In the genomic region with DNA sequence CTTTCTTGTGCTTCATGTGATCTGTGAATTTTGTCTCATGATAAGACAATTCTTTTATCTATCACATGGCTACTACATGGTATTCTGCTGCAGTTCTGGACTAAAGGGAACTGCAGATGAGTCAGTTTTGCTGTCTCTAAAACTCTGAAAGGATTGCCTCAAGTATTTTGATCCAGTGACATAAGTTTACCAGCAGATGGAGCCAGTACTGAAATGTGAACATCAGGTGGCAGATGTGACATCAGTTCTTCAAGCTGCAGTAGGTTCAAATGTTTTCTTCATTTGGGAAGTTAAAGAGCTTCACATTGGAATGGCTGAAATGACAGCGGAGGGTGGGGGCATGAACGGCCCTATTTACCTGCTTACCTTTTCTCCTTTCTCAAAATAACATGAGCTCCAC, we compare ENCODE assay signal across 9 mouse cellular contexts.
DNase-seq lines count a peak whose midpoint lies in the region; ATAC-seq and TF ChIP-seq lines count a peak whose summit lies in the region.
"Had no signal": no experiment of that assay in that cellular context is flagged by ENCODE, and none has a peak within 500 bp of the region (broad histone marks: within the 10 kb centered on the region; RNA-seq: fewer than 3 reads in every experiment).

No protein-coding gene starts in this region.

- 74% methylated on average over 2 of the region's 2 CpGs for WGBS in forebrain, embryonic 14.5 days
- WGBS in forebrain, embryonic 11.5 days, result 66% methylated on average over 2 of the region's 2 CpGs
- WGBS in lung, adult 2 months, result 79% methylated on average over 2 of the region's 2 CpGs
- WGBS in forebrain, embryonic 16.5 days, result 72% methylated on average over 2 of the region's 2 CpGs

- no peak overlapping the region for H3K27ac ChIP-seq in forebrain, embryonic 14.5 days (ENCODE audit: low read depth, low read length)
- H3K27ac ChIP-seq in forebrain, embryonic 11.5 days (ENCODE audit: low read depth, low read length), result no peak overlapping the region
- no peak overlapping the region for H3K27ac ChIP-seq in forebrain, embryonic 16.5 days (ENCODE audit: low read length)
- H3K27ac ChIP-seq: limb, embryonic 13.5 days had no signal

- H3K36me3 ChIP-seq in forebrain, embryonic 14.5 days (ENCODE audit: control insufficient read depth, insufficient read depth, low read length), result no peaks in the 10 kb centered on the region
- H3K36me3 ChIP-seq in forebrain, embryonic 11.5 days (ENCODE audit: control insufficient read depth, insufficient read depth, low read length), result no peaks in the 10 kb centered on the region
- no peaks in the 10 kb centered on the region for H3K36me3 ChIP-seq in forebrain, embryonic 16.5 days (ENCODE audit: control insufficient read depth, insufficient read depth)
- H3K36me3 ChIP-seq: limb, embryonic 13.5 days had no signal

- no peak for TF ChIP-seq POLR2A in lung, adult 2 months (IDR thresholded peaks at IDR 0.05; ENCODE audit: borderline replicate concordance, extremely low read depth, low read depth, low read length)
- no peak for TF ChIP-seq POLR2A in brain, embryonic 14.5 days (IDR thresholded peaks at IDR 0.05; ENCODE audit: borderline replicate concordance, extremely low read depth, insufficient read depth, insufficient read length, poor library complexity, severe bottlenecking)

- DNase-seq in forebrain, embryonic 14.5 days (ENCODE audit: low spot score), result peak; percentile 62
- no peak for DNase-seq in forebrain, embryonic 11.5 days (ENCODE audit: low spot score)
- DNase-seq in lung, adult 2 months, result no peak
- DNase-seq in lung, postnatal 14 days, result no peak
- DNase-seq in brain, embryonic 14.5 days (ENCODE audit: low read depth), result peak; percentile 59
- DNase-seq in retina, embryonic 14.5 days (ENCODE audit: low spot score), result peak; percentile 51
- DNase-seq in gastrocnemius, postnatal 14 days, result no peak

- no peak overlapping the region for H3K4me2 ChIP-seq in forebrain, embryonic 14.5 days (ENCODE audit: low read length)
- no peak overlapping the region for H3K4me2 ChIP-seq in forebrain, embryonic 11.5 days (ENCODE audit: low read depth, low read length, severe bottlenecking)
- H3K4me2 ChIP-seq in forebrain, embryonic 16.5 days (ENCODE audit: low read length), result no peak overlapping the region
- H3K4me2 ChIP-seq: limb, embryonic 13.5 days had no signal

- ATAC-seq in forebrain, embryonic 14.5 days, result no peak
- ATAC-seq in forebrain, embryonic 11.5 days (replicated peaks; ENCODE audit: low FRiP score), result no peak
- no peak for ATAC-seq in forebrain, embryonic 16.5 days

- no peaks in the 10 kb centered on the region for H3K27me3 ChIP-seq in forebrain, embryonic 14.5 days (replicated peaks; ENCODE audit: control insufficient read depth, insufficient read depth, low read length)
- no peaks in the 10 kb centered on the region for H3K27me3 ChIP-seq in forebrain, embryonic 11.5 days (ENCODE audit: control insufficient read depth, insufficient read depth, low read length)
- H3K27me3 ChIP-seq in forebrain, embryonic 16.5 days (replicated peaks; ENCODE audit: control insufficient read depth, insufficient read depth, low read length), result no peaks in the 10 kb centered on the region
- H3K27me3 ChIP-seq: limb, embryonic 13.5 days had no signal

- no peak overlapping the region for H3K9ac ChIP-seq in forebrain, embryonic 14.5 days (ENCODE audit: low read length)
- no peak overlapping the region for H3K9ac ChIP-seq in forebrain, embryonic 11.5 days (ENCODE audit: low read length)
- no peak overlapping the region for H3K9ac ChIP-seq in forebrain, embryonic 16.5 days (replicated peaks; ENCODE audit: low read depth, low read length)
- H3K9ac ChIP-seq: limb, embryonic 13.5 days had no signal

- 0 out of 2 replicates have a peak, but pooled peaks have one; percentile 3 for TF ChIP-seq CTCF in lung, adult 2 months (IDR thresholded peaks at IDR 0.05; ENCODE audit: insufficient read depth, low read length)
- peak; percentile 38; the same call in 1 of the 2 replicates for TF ChIP-seq CTCF in brain, embryonic 14.5 days (IDR thresholded peaks at IDR 0.05; ENCODE audit: borderline replicate concordance, extremely low read depth, insufficient read depth, insufficient read length)

- no peaks in the 10 kb centered on the region for H3K9me3 ChIP-seq in forebrain, embryonic 14.5 days (replicated peaks; ENCODE audit: control insufficient read depth, low read length)
- H3K9me3 ChIP-seq in forebrain, embryonic 11.5 days (ENCODE audit: control insufficient read depth, low read length), result no peaks in the 10 kb centered on the region
- H3K9me3 ChIP-seq in forebrain, embryonic 16.5 days (ENCODE audit: control insufficient read depth, low read length), result no peaks in the 10 kb centered on the region
- H3K9me3 ChIP-seq: limb, embryonic 13.5 days had no signal

- no peak overlapping the region for H3K4me3 ChIP-seq in forebrain, embryonic 14.5 days (ENCODE audit: low read depth, low read length)
- H3K4me3 ChIP-seq in forebrain, embryonic 11.5 days (ENCODE audit: low read depth, low read length), result no peak overlapping the region
- no peak overlapping the region for H3K4me3 ChIP-seq in lung, adult 2 months (replicated peaks; ENCODE audit: extremely low read depth, low read depth, low read length)
- H3K4me3 ChIP-seq in forebrain, embryonic 16.5 days (replicated peaks; ENCODE audit: low read length), result no peak overlapping the region
- H3K4me3 ChIP-seq: limb, embryonic 13.5 days had no signal

- intact Hi-C loops in gastrocnemius, postnatal 14 days (cut with DNase I; ENCODE audit: low total_unique reads), result no loop called here

- H3K4me1 ChIP-seq in forebrain, embryonic 14.5 days (ENCODE audit: control insufficient read depth, insufficient read depth, low read length), result no peaks in the 10 kb centered on the region
- no peaks in the 10 kb centered on the region for H3K4me1 ChIP-seq in forebrain, embryonic 11.5 days (replicated peaks; ENCODE audit: control insufficient read depth, insufficient read depth, low read length)
- H3K4me1 ChIP-seq in lung, adult 2 months (ENCODE audit: control insufficient read depth, insufficient read depth, low read length), result no peaks in the 10 kb centered on the region; the same call in none of the 2 replicates
- H3K4me1 ChIP-seq in forebrain, embryonic 16.5 days (replicated peaks; ENCODE audit: control insufficient read depth, insufficient read depth, low read length), result no peaks in the 10 kb centered on the region
- H3K4me1 ChIP-seq: limb, embryonic 13.5 days had no signal

Comparison
In these comparisons a context has a peak if more than half of its experiments do, and no peak if none do; other contexts are left out.
1. DNase-seq: peak in forebrain, embryonic 14.5 days (single experiment), brain, embryonic 14.5 days (single experiment) and retina, embryonic 14.5 days (single experiment); none in forebrain, embryonic 11.5 days (single experiment), lung, adult 2 months (single experiment), lung, postnatal 14 days (single experiment) and gastrocnemius, postnatal 14 days (single experiment).